Mouse (Mus musculus) thymus, postnatal 14 days (tissue): ENCODE data around the gene Obscn.

Experiments
- DNase-seq: peaks from one replicate; pipeline ENCODE4 v3.0.0; 2021

The Obscn gene

GRCm38 (mm10) chr11:58981541-58982447 lies 154.4 kb downstream of the Obscn start:
- peak; percentile 90 for DNase-seq

DNA sequence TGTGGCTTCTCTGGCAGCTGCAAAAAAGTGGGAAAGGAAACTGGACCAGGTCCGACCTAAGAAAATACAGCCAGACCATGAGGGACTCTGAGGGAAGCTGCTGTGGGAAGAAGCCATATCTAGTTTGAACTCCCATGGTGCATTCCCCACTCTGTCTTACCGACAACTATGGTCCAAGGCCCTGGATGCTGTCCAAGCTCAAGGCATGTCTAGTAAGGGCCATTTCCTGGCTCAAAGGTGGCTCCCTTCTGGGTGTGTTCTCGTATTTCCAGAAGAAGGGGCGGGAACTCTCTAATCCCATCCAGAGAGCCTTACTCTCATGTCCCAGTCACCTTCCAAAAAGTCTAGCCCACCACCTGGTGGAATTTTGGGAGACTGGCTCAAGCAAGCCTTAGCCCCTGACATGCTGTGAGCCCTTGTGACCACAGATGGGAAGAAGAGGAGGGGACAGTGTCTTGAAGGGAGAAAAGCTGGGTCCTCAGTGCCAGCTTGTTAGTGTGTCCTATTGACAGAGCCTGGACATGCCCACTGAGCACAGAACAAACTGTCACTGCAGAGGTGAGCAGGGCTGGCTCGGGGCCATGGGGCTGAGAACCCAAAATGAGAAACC lies 155.7 kb downstream of the Obscn start:
- no peak for DNase-seq

GRCm38 (mm10) chr11:58979661-58980060 lies 156.5 kb downstream of the Obscn start:
- DNase-seq = no peak

- no peak for DNase-seq
Observed at GRCm38 (mm10) chr11:58979183-58979582, 157.0 kb downstream of the Obscn start.

GRCm38 (mm10) chr11:58978706-58979030 lies 157.5 kb downstream of the Obscn start:
- no peak for DNase-seq

DNA sequence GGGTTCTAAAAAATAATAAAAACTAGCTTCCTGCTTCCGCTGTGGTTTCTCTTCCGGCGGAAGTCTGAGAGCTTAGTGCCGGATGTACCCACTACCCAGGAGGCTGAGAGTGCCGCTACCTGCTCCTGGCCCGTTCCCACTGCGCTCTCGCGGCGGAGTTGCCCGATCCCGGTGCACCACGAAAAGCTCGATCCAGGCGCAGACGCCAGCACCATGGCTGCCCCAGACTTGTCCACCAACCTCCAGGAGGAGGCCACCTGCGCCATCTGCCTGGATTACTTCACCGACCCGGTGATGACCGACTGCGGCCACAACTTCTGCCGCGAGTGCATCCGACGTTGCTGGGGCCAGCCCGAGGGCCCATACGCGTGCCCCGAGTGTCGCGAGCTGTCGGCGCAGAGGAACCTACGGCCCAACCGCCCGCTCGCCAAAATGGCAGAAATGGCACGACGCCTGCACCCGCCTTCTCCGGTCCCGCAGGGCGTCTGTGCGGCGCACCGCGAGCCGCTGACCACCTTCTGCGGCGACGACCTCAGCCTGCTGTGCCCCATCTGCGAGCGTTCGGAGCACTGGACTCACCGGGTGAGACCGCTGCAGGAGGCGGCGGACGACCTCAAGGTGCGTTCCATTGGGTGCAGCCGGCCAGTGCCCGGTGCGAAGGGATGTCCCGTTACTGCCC lies 158.0 kb downstream of the Obscn start, which contains the start of gene Trim11:
TSS of gene Trim11 (plus strand) at position 67 of the 679 bp plus-strand sequence.
- DNase-seq = peak; percentile 81

GRCm38 (mm10) chr11:58977607-58978026 lies 158.6 kb downstream of the Obscn start:
- DNase-seq = no peak

GRCm38 (mm10) chr11:58977150-58977549 lies 159.1 kb downstream of the Obscn start:
- peak; percentile 54 for DNase-seq

DNA sequence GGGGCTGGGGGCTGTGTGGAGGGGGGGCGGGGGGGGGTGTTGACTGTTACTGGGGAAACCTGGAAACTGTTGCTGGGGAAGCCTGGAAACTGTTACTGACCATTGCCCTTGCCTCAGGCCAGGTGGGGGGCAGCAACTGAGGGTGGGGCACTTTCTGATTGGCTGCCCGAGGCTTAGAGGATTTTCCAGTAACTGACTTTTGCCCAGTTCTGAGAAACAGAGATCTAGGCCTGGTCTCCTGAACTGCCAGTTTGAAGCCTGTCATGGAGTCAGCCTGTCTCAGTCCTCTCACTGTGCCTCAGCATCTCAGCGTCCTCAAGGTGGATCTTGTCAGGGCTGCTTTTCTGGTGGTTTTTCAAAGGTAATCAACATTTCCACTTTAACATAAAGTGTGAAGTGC lies 161.8 kb downstream of the Obscn start:
- no peak for DNase-seq

DNA sequence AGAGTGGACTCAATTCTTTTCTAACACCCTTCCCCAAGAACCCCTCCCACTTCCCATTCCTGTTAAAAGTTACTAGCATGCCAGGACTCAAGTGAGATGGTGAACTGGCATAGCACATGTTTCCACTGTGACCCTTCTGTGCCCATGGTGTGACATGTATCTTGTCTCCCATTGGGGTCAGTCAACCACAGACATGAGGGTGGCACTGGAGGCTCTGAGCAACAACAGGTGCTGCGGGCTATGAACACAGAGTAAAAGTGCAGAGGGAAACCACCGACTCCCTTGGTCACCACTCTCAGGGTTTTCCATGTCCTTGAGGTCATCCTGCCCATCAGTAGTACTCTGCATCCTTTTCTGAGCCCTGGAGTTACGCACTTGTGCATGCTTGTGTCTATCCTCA lies 164.4 kb downstream of the Obscn start:
- no peak for DNase-seq

DNA sequence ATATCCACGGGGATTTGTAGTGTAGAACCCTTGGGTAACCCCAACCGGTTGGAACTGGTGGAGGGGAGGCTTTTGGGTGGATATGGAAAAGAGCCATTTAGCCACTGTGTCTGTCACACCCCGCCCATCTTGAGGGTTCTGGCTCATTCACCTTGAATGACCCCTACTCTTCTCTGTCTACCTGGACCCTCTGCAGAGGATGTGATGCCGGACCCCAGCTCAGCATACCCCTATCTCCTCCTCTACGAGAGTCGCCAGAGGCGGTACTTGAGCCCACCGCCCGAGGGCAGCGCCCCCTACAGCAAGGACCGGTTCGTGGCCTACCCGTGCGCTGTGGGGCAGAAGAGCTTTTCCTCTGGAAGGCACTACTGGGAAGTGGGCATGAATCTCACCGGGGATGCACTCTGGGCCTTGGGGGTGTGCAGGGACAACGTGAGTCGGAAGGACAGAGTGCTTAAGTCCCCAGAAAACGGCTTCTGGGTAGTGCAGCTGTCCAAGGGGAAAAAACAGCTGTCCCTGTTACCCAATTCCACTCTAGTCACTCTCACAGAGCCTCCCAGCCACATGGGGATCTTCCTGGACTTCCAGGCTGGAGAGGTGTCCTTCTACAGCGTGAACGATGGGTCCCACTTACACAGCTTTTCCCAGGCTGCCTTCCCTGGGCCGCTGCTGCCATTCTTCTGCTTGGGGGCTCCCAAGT lies 165.2 kb downstream of the Obscn start:
- DNase-seq = no peak

DNA sequence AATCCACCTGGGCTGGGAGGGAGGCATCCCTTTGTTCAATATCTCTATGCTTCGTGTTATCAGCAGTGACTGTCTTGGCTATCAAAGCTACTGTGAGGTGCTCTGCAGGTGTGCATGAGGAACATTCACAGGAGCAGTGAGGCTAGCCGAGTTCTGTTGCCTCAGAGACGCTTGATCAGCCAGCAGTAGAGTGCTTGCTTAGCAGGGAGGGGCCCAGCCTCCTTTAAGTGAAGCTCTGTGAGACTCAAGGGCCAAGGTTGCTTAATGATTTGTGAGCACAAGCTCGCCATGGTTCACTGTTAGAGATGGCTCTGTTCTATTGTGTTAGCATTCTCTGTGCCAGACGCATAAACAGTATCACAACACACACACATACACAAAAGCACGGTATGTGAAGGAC lies 166.5 kb downstream of the Obscn start:
- no peak for DNase-seq

- DNase-seq = no peak
Observed at GRCm38 (mm10) chr11:58969027-58969426, 167.2 kb downstream of the Obscn start.

DNA sequence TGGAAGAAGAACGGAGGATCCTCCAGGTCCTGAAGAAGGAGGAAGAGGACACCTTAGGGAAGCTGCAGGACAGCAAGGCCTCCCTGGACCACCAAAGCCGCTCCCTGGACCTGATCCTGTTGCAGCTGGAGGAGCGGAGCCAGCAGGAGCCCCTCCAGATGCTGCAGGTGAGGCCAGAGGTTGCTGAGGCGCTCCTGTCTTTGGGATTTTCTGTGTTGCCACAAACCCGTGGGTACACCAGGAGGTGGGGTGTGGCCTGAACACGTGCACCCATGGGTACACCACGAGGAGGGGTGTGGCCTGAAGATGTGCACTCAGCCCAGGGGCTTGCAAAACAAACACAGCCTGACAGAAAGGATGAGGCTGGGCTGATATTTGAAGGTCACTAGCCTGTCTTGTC lies 167.7 kb downstream of the Obscn start:
- DNase-seq = no peak

DNA sequence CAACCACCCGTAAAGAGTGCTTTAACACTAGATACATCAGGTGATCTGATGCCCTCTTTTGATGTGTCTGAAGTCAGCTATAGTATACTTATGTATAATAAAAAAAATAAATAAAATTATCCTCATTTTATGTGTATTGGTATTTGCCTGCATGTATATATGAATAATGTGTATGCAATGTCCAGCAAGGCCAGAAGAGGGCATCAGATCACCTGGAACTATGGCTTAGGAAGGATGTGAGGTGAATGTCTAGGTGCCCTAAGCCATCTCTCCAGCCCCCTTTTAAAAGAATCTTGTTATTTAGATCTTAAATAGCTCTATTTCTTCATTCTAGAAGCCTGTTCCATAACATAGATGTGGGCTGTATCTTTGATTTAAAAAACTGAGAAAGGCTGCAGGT lies 168.9 kb downstream of the Obscn start:
- peak; percentile 69 for DNase-seq

DNA sequence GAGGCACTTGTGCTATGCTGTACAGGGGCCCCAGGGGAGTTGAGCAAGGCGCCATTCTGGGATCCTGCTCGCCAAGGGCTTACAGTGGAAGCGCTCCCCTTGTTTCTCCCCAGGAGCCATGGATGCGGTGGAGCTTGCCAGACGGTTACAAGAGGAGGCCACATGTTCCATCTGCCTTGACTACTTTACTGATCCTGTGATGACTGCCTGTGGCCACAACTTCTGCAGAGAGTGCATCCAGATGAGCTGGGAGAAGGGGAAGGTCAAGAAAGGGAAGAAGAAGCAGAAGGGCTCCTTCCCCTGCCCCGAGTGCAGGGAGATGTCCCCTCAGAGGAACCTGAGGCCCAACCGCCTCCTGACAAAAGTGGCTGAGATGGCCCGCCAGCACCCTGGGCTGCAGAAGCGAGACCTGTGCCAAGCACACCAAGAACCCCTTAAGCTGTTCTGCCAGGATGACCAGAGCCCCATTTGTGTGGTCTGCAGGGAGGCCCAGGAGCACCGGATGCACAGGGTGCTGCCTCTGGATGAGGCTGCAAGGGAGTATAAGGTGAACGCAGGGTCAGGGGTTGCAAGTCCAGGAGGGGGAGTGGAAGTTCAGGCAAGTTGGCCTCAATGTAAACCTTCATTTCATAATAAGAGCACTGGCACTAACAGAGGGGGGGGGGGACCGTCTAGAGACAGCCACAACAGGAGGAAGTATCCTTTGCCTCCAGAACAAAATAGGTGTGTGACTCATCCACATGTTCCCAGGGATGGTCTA lies 171.0 kb downstream of the Obscn start:
- no peak for DNase-seq

GRCm38 (mm10) chr11:58964216-58964615 lies 172.0 kb downstream of the Obscn start:
- DNase-seq = no peak

- peak; percentile 42 for DNase-seq
Observed at GRCm38 (mm10) chr11:58963543-58963942, 172.7 kb downstream of the Obscn start.

GRCm38 (mm10) chr11:58961364-58962177 lies 174.6 kb downstream of the Obscn start:
- DNase-seq = no peak

DNA sequence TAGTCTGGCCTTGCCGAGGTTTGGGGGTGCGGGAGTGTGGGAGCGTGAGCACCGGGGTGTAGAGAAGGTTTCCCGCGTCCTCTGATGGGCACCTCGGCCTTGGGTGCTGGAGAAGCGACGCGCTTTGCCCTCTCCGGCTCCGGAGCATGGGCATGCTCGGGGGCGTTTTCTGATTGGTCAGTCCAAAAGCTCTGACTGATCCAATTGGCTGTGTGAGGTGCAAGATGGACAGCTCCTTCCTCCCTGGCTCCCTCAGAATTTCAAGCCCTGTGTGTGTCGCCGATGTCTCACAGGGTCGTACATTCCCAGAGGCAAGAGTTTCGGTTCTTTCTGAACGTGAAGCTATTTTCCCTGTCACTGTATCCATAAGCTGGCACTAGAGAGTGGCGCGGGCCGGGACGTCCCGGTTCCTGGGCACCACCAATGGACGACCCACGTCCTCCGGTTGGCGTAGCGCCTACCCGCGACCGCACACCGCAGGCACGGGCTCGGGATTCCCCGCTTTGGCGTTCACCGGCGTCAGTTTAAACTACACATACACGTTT lies 176.2 kb downstream of the Obscn start:
- peak; percentile 74 for DNase-seq

DNA sequence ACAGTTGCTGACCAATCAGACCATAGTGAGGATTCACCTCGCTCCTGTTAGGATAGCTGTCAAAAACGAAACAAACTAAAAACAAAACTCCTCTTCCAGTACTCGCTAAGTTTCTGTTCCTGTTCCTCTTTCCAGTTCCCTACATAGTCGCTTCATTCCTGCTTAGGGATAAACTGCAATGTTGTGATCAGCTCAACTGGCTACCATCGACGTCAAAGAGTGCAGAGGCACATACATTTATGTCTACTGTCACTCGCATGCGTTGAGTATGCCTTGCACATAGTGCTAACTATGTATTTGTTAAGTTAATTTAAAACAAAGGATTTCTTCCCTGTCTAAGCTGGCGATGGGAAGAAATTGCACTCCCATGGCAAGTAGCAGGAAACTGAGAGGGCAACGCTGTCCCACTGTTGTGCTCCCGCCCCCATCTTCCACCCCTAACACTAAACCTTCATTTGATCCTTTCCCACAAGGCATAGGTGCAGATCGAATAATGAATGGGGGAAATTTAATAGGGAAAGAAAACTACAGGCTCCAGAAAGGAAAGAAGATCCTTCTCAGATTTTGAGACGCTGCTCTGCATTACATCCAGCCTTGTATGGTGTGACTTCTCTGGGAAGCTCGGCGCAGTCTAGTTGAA lies 176.9 kb downstream of the Obscn start:
- DNase-seq = no peak
